Comparison of ENCODE assay signal across 18 mouse cellular contexts in genomic region chr17:85616526-85617500, GRCm38 (mm10). TPM values are rescaled to one million over a fixed set of nuclear protein-coding genes. Genes with fewer than 3 reads are reported as not detected.
DNase-seq lines count a peak whose midpoint lies in the region; ATAC-seq and TF ChIP-seq lines count a peak whose summit lies in the region.
"Had no signal": no experiment of that assay in that cellular context is flagged by ENCODE, and none has a peak within 500 bp of the region (broad histone marks: within the 10 kb centered on the region; RNA-seq: fewer than 3 reads in every experiment).

No protein-coding gene starts in this region.

- H3K27me3 ChIP-seq in hindbrain, embryonic 11.5 days (ENCODE audit: control insufficient read depth, insufficient read depth, low read length) = peaks cover 99% of the 10 kb centered on the region
- peaks cover 99% of the 10 kb centered on the region for H3K27me3 ChIP-seq in hindbrain, embryonic 14.5 days (ENCODE audit: control insufficient read depth, insufficient read depth, low read length)
- H3K27me3 ChIP-seq in embryonic facial prominence, embryonic 12.5 days = peaks cover 98% of the 10 kb centered on the region
- H3K27me3 ChIP-seq in forebrain, postnatal 0 days (ENCODE audit: insufficient read depth, low read length) = peaks cover 80% of the 10 kb centered on the region
- H3K27me3 ChIP-seq in neural tube, embryonic 11.5 days (ENCODE audit: control insufficient read depth, insufficient read depth, low read length) = peaks cover 100% of the 10 kb centered on the region

- H3K4me1 ChIP-seq in hindbrain, embryonic 11.5 days (replicated peaks; ENCODE audit: control insufficient read depth, insufficient read depth, low read length) = peaks cover 2% of the 10 kb centered on the region; the same call in 1 of the 2 replicates
- peaks cover 7% of the 10 kb centered on the region; the same call in 1 of the 2 replicates for H3K4me1 ChIP-seq in hindbrain, embryonic 14.5 days (replicated peaks; ENCODE audit: control insufficient read depth, insufficient read depth, low read length)
- H3K4me1 ChIP-seq in embryonic facial prominence, embryonic 12.5 days = peaks cover 34% of the 10 kb centered on the region
- no peaks in the 10 kb centered on the region for H3K4me1 ChIP-seq in forebrain, postnatal 0 days (ENCODE audit: insufficient read depth)
- no peaks in the 10 kb centered on the region for H3K4me1 ChIP-seq in neural tube, embryonic 11.5 days (ENCODE audit: control insufficient read depth, insufficient read depth, low read length)

- H3K36me3 ChIP-seq in hindbrain, embryonic 11.5 days (ENCODE audit: control insufficient read depth, insufficient read depth, low read length) = no peaks in the 10 kb centered on the region
- no peaks in the 10 kb centered on the region for H3K36me3 ChIP-seq in hindbrain, embryonic 14.5 days (replicated peaks; ENCODE audit: control insufficient read depth, insufficient read depth)
- H3K36me3 ChIP-seq in embryonic facial prominence, embryonic 12.5 days = no peaks in the 10 kb centered on the region
- no peaks in the 10 kb centered on the region for H3K36me3 ChIP-seq in forebrain, postnatal 0 days (ENCODE audit: insufficient read depth)
- no peaks in the 10 kb centered on the region for H3K36me3 ChIP-seq in neural tube, embryonic 11.5 days (ENCODE audit: control insufficient read depth, insufficient read depth, low read length)
- H3K36me3 ChIP-seq: lung, embryonic 15.5 days had no signal

- WGBS in hindbrain, embryonic 11.5 days = under 1% methylated on average over 41 of the region's 41 CpGs
- 1% methylated on average over 41 of the region's 41 CpGs for WGBS in hindbrain, embryonic 14.5 days
- under 1% methylated on average over 41 of the region's 41 CpGs for WGBS in embryonic facial prominence, embryonic 12.5 days
- WGBS in forebrain, postnatal 0 days = 3% methylated on average over 41 of the region's 41 CpGs
- under 1% methylated on average over 41 of the region's 41 CpGs for WGBS in neural tube, embryonic 11.5 days

- no peak for TF ChIP-seq CTCF in forebrain, postnatal 0 days (IDR thresholded peaks at IDR 0.05; ENCODE audit: low read depth)

- H3K27ac ChIP-seq in hindbrain, embryonic 11.5 days (ENCODE audit: low read depth, low read length) = no peak overlapping the region
- H3K27ac ChIP-seq in hindbrain, embryonic 14.5 days = no peak overlapping the region
- H3K27ac ChIP-seq in embryonic facial prominence, embryonic 12.5 days = peak overlapping the region; percentile 79
- H3K27ac ChIP-seq in forebrain, postnatal 0 days (ENCODE audit: low read depth, low read length) = peak overlapping the region; percentile 9; the same call in 1 of the 2 replicates
- no peak overlapping the region for H3K27ac ChIP-seq in neural tube, embryonic 11.5 days (ENCODE audit: low read depth, low read length)
- H3K27ac ChIP-seq: gastrocnemius, adult 2 months; lung, embryonic 15.5 days had no signal

- H3K4me3 ChIP-seq in hindbrain, embryonic 11.5 days (ENCODE audit: low read depth, low read length) = no peak overlapping the region
- H3K4me3 ChIP-seq in hindbrain, embryonic 14.5 days (replicated peaks; ENCODE audit: low read length) = no peak overlapping the region
- H3K4me3 ChIP-seq in embryonic facial prominence, embryonic 12.5 days = peak overlapping the region; percentile 38
- H3K4me3 ChIP-seq in forebrain, postnatal 0 days (ENCODE audit: low read depth, low read length) = peak overlapping the region; percentile 11; the same call in 1 of the 2 replicates
- H3K4me3 ChIP-seq in neural tube, embryonic 11.5 days (ENCODE audit: low read depth, low read length) = no peak overlapping the region
- H3K4me3 ChIP-seq: gastrocnemius, adult 2 months had no signal

- ATAC-seq in hindbrain, embryonic 11.5 days (ENCODE audit: low FRiP score) = no peak
- no peak for ATAC-seq in hindbrain, embryonic 14.5 days (ENCODE audit: low FRiP score)
- ATAC-seq in embryonic facial prominence, embryonic 12.5 days (ENCODE audit: insufficient number of reproducible peaks, insufficient read depth, low FRiP score, low TSS enrichment) = no peak
- ATAC-seq in forebrain, postnatal 0 days = no peak
- no peak for ATAC-seq in neural tube, embryonic 11.5 days (ENCODE audit: insufficient read depth, low FRiP score, low TSS enrichment)
- ATAC-seq in frontal cortex, adult (ENCODE audit: low TSS enrichment) = no peak

- DNase-seq in hindbrain, embryonic 11.5 days (ENCODE audit: low spot score) = peak; percentile 52
- no peak for DNase-seq in hindbrain, embryonic 14.5 days (ENCODE audit: low spot score)
- DNase-seq in forebrain, postnatal 0 days = no peak
- DNase-seq in neural tube, embryonic 11.5 days (ENCODE audit: low spot score) = peak; percentile 28
- no peak for DNase-seq in layer of hippocampus, adult 11-12 months (ENCODE audit: low spot score)
- no peak for DNase-seq in liver
- DNase-seq: cerebellum, adult 9-11 months; gastrocnemius, adult 2 months; kidney, postnatal 14 days; right cerebral cortex, postnatal 4 days; thymus, postnatal 36 days had no signal

- H3K9ac ChIP-seq in hindbrain, embryonic 11.5 days (ENCODE audit: low read depth, low read length) = no peak overlapping the region
- H3K9ac ChIP-seq in hindbrain, embryonic 14.5 days = no peak overlapping the region
- peak overlapping the region; percentile 41; the same call in 1 of the 2 replicates for H3K9ac ChIP-seq in embryonic facial prominence, embryonic 12.5 days
- no peak overlapping the region for H3K9ac ChIP-seq in forebrain, postnatal 0 days
- H3K9ac ChIP-seq in neural tube, embryonic 11.5 days (ENCODE audit: low read length) = no peak overlapping the region
- H3K9ac ChIP-seq: lung, embryonic 15.5 days had no signal

- H3K9me3 ChIP-seq in hindbrain, embryonic 11.5 days (ENCODE audit: control insufficient read depth, low read length) = no peaks in the 10 kb centered on the region
- H3K9me3 ChIP-seq in hindbrain, embryonic 14.5 days (ENCODE audit: control insufficient read depth, low read length) = no peaks in the 10 kb centered on the region
- no peaks in the 10 kb centered on the region for H3K9me3 ChIP-seq in embryonic facial prominence, embryonic 12.5 days
- H3K9me3 ChIP-seq in forebrain, postnatal 0 days (ENCODE audit: low read length) = no peaks in the 10 kb centered on the region
- no peaks in the 10 kb centered on the region for H3K9me3 ChIP-seq in neural tube, embryonic 11.5 days (ENCODE audit: control insufficient read depth, low read length)
- H3K9me3 ChIP-seq: lung, embryonic 15.5 days had no signal

- H3K4me2 ChIP-seq in hindbrain, embryonic 11.5 days (replicated peaks; ENCODE audit: low read depth, low read length) = no peak overlapping the region
- no peak overlapping the region for H3K4me2 ChIP-seq in hindbrain, embryonic 14.5 days (replicated peaks)
- H3K4me2 ChIP-seq in embryonic facial prominence, embryonic 12.5 days (replicated peaks) = peak overlapping the region; percentile 50
- peak overlapping the region; percentile 45 for H3K4me2 ChIP-seq in forebrain, postnatal 0 days (ENCODE audit: low read depth)
- no peak overlapping the region for H3K4me2 ChIP-seq in neural tube, embryonic 11.5 days (ENCODE audit: low read depth)

RNA-seq across cellular contexts. Expression of gene Six3, which starts 3.4 kb away (rescaled TPM):
- 0.09 and 0.18 TPM in 2 replicates for polyA plus RNA-seq in hindbrain, embryonic 11.5 days (2014; fragmentation: Nextera tagmentation; extraction: Ambion mirVana)
- polyA plus RNA-seq in hindbrain, embryonic 14.5 days (2014; fragmentation: Nextera tagmentation; extraction: Ambion mirVana) = 0.52 TPM in 1 of 2 replicates, not detected in the other
- 8.9 and 9.8 TPM in 2 replicates for polyA plus RNA-seq in embryonic facial prominence, embryonic 12.5 days (2016; fragmentation: Nextera tagmentation; extraction: Ambion mirVana)
- total RNA-seq in forebrain, postnatal 0 days (2014; rRNA removed) = 3.5 and 12.0 TPM in 2 replicates
- polyA plus RNA-seq in forebrain, postnatal 0 days (2015; fragmentation: Nextera tagmentation; extraction: Ambion mirVana) = 9.5 and 16.6 TPM in 2 replicates
- 0.13 and 0.19 TPM in 2 replicates for polyA plus RNA-seq in neural tube, embryonic 11.5 days (2014; fragmentation: Nextera tagmentation; extraction: Ambion mirVana)
- total RNA-seq: gastrocnemius, adult 2 months; monocyte, adult 5-6 weeks had no signal
- polyA plus RNA-seq: C2C12; heart, embryonic 14.5 days; lung, embryonic 15.5 days; stomach, embryonic 14.5 days had no signal

Comparison
In these comparisons a context has a peak if more than half of its experiments do, and no peak if none do; other contexts are left out.
1. DNase-seq: peak in hindbrain, embryonic 11.5 days (single experiment) and neural tube, embryonic 11.5 days (single experiment); none in hindbrain, embryonic 14.5 days (single experiment), forebrain, postnatal 0 days (single experiment), layer of hippocampus, adult 11-12 months (single experiment) and liver (single experiment).
2. H3K27ac ChIP-seq: peak in embryonic facial prominence, embryonic 12.5 days (single experiment) and forebrain, postnatal 0 days (single experiment); none in hindbrain, embryonic 11.5 days (single experiment), hindbrain, embryonic 14.5 days (single experiment) and neural tube, embryonic 11.5 days (single experiment).
3. H3K4me2 ChIP-seq: peak in embryonic facial prominence, embryonic 12.5 days (single experiment) and forebrain, postnatal 0 days (single experiment); none in hindbrain, embryonic 11.5 days (single experiment), hindbrain, embryonic 14.5 days (single experiment) and neural tube, embryonic 11.5 days (single experiment).
4. H3K4me3 ChIP-seq: peak in embryonic facial prominence, embryonic 12.5 days (single experiment) and forebrain, postnatal 0 days (single experiment); none in hindbrain, embryonic 11.5 days (single experiment), hindbrain, embryonic 14.5 days (single experiment) and neural tube, embryonic 11.5 days (single experiment).